Mouse (Mus musculus): ENCODE data around the gene Fam104a. TPM values are rescaled to one million over a fixed set of nuclear protein-coding genes. Genes with fewer than 3 reads are reported as not detected.

Fam104a gene
- polyA plus RNA-seq (2017; shearing (Covaris generic)): 10 to 100 TPM; 16.4 to 18.6 TPM

- peak; percentile 87 for ATAC-seq
These were observed at the start of gene Fam104a, which contains the start of gene D11Wsu47e for GRCm38 (mm10) chr11:113683957-113684706. Fam104a (minus strand) TSS chr11:113684155. D11Wsu47e (plus strand) TSS chr11:113684412.

- no peak for ATAC-seq
These were observed 48.1 kb upstream of the Fam104a start for GRCm38 (mm10) chr11:113731945-113732612.

- no peak for ATAC-seq
These were observed 46.9 kb upstream of the Fam104a start for GRCm38 (mm10) chr11:113730879-113731278.

GRCm38 (mm10) chr11:113729917-113730316, 46.0 kb upstream of the Fam104a start:
- ATAC-seq: no peak

- no peak for ATAC-seq
These were observed 45.3 kb upstream of the Fam104a start for GRCm38 (mm10) chr11:113729239-113729638.

DNA sequence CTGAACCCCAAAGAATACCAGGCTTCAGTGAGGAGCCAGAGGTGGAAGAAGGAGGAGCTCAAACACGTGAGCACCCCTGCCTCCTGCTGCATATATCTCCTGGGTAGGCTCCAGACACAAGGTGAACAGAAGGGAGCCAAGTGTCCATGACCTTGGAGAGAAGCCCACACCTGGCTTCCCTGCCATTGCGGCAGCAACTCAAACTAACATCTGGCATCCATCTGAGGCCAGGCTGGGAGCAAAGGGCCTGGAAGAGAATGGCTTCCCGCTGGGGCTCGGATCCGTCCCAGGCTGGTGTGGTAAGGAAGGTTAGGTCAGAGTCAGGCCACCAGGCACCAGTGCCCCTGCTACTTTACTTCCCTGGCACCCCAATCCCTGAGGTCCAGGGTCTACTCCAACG, 44.0 kb upstream of the Fam104a start:
- ATAC-seq: no peak

DNA sequence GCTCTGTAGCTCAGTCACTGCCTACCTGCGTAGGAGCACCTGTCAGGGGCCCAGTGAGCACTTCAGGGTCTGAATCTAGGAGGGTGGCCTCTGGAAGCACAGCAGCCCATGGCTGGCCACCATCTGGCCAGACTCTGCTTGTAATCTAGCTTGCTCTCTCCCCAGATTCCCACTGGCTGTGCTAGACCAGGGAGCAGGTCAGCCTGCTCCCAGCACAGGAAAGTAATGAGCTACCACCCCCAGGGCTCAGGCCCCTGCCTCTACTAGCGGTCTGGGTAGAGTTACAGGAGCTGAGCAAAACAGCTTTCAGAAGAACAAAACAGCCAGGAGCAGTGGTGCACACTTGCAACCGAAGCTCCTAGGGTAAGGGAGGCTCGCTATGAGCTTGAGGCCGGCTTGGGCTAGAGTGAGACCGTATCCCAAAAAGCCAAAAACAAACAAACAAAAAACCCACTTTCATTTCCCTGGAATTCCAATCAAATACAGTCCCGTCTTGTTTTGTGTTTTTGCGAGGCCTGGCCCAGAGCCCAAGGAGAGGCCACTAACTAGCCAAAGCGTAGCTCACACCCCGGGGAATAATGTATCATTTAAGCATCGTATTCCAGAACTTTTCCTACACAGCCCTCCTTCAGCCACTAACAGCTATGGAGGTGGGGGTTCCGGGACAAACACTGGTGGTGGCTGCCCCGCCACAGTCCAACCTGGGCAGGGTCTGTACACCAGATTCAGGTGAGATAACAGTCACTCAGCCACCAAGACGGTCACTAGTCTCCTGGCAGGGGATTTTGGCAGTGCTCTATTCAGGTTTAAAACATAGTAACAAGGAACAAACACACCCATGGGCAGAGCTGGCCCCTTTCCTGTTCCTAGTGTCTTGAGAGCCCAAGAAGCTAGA, 43.3 kb upstream of the Fam104a start:
- no peak for ATAC-seq

DNA sequence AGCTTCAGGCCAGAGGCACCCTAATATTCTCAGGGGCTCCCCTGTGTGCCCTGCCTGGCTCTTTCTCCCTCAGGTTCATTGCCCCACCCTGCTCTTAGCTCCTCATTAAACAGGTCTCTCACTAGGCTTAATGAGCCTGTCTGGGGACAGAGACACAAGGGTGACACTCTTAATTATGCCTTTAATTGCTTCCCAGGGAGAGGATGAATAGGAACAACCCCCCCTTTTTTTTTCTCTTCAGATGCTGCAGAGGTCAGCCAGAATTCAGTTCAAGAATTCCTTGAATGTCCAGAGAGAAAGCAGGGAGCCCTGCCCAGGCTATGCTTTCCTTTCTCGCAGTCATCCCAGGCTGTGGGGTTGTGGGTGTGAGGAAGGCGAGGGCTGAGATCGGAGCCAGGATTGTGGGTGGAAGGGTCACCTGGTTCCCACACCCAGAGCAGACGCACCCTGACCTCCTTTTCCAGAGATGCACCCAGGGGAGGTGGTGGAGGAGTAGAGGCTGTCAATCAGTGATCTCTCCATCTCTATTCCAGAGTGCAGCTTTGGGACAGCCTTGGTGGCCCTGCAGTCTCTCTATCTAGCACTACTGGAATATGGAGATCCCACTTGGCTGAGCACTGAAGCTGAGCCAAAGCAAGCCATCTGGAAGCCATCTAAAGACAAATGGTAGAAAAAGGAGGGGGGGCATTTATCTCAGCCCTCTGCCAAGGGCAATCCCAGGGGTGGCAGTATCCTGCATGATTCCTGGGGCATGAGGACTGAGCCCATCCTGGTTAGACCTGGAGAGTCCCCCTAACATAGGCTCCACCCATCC, 41.5 kb upstream of the Fam104a start:
- no peak for ATAC-seq

DNA sequence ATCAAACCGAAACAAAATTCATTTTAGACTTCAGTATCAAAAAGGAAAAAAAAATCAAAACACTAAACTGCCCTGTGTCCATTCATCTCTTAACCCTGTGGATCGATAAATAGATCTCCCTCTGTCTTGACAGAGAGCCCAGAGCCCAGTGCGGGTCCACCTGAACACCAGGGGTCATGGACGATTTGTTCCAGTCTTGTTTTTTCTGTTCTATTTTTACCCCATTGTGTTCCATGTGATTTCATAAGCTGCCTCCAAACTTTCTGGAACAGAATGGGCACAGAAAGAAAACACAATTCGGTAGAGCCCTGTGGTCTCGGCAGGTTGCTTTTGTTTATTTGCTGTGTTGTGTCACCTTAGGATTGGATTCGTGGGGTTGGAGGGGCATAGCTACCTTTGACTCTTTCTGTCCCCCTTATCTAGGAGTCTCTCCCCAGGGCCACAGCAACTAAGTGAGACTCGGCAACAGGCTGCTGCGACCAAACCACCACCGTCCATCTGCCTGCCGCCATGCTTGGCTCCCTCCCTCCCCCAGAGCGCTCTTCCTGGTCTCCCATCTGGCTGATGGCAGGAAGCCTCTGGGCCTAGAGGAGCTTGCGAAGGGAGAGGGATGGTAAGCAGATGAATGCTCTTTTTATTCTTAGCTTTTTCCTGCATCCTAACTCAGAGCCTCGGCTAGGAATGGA, 38.6 kb upstream of the Fam104a start:
- no peak for ATAC-seq

GRCm38 (mm10) chr11:113717767-113718424, 33.9 kb upstream of the Fam104a start:
- ATAC-seq: no peak

- no peak for ATAC-seq
These were observed 32.2 kb upstream of the Fam104a start for GRCm38 (mm10) chr11:113716132-113716531.

DNA sequence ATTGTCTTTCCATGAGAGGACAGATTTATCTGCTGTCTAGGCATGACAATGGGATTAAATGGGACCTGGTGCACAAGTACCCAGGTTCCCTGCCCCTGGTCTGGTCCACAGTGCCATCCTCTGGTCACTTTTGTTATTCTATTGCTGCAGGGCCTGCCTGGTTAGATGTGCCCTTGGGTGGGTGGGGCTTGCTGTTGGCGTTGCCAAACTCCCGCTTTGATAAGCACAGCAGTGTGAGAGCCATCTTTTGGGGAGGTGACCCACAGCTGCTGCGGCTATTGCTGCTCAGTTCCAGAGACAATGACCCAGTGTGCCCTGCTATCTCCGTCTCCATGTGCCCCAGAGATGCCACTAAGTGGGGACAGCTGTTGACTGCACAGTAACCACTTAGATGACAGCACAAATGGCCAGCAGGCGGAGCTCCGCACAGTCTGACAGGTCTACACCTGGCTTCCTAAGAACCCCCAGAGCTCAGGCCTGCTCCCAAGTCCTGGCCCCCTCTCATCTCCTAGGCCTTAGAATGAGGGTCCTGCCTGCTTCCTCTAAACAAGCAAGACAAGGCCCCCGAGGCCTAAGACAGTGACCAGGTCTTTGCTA, 31.2 kb upstream of the Fam104a start:
- ATAC-seq: no peak

DNA sequence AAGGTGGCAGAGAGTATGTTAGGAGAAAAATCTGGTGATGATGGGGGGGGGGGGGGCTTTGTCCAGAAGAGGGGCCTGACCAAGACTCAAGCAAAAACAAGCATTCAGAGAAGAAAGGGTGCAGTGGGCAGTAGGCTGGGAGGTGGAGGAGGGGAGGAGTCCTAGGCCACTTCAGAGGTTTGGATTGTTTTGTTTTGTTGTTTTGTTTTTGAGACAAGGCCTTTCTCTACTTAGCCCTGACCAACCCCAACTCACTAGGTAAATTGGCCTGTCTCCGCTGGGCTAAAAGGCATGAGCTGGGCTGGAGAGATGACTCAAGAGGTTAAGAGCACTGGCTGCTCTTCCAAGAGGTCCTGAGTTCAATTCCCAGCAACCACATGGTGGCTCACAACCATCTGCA, 27.1 kb upstream of the Fam104a start:
- ATAC-seq: no peak

GRCm38 (mm10) chr11:113710257-113710777, 26.4 kb upstream of the Fam104a start:
- no peak for ATAC-seq

DNA sequence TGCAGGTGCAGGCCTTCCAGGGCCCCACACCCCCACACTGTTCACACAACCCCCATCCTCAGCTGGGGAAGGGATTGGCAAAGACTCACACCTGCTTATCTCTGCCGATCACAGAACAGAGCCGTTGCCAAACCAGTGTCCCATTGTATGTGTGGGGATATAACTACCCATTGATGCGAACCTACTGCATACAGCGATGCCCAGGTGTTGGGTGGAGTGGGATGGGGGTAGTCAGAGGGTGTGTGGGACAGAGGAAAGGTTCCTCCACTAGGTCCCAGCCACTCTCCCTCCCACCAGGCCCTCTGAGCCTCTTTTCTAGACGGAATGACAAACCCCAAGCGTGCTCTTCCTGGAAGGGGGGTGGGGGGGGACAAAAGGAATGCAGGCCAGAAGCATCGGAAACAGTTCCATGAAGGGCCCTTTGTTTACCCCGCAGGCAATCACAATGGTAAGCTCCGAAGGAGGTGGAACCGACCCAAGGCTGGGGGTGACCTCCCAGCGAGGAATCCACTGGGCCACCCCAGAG, 25.8 kb upstream of the Fam104a start, which contains the start of gene Cpsf4l:
Cpsf4l (minus strand) TSS at position 287 of the 526 bp plus-strand sequence.
- no peak for ATAC-seq

GRCm38 (mm10) chr11:113709272-113709671, 25.3 kb upstream of the Fam104a start:
- no peak for ATAC-seq

DNA sequence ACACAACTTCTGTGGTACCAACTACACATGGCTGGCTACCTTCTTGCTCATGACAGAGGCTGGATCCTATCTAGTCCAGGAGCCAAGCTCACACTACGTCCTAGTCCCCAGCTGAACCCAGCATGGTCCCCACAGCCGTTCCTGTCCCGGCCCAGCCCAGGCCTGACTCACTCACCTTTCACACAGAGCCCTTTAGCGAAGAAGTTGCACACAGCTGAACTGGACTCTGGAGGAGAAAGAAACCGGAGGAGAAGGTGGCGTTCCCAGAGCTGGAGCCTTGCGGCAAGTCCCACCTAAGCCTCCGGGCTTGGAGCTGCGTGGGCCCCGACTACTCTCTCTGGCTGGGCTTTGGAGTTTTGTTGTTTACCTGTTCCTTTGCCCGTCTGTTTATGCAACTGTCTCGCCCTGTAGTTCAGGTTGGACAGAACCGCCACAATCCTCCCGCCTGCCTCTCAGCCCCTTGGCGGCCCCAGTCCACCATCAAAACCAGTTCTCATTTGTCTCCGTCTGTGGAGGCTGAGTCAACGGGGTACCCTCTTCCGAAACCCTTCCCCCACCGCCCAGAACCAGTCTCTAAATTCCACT, 24.8 kb upstream of the Fam104a start:
- no peak for ATAC-seq

GRCm38 (mm10) chr11:113705966-113706652, 22.2 kb upstream of the Fam104a start:
- ATAC-seq: no peak

DNA sequence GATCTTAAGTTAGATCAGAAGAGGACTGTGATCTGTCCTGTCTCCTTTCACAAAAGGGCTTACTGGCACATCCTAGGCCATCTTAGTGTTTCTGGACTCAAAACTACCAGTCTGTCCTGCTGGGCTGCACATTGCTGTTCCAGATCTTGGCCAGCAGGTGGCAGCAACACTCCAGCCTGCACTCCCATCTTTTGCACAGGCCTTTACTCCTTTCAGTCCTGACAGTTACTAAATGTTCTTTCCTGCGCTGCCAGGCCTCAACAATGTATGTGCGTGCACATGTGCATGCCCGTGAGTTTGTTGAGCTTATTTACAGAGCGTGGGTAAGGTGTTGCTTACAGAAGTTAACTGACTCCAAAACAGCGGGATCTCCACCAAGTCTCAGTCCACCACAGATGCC, 19.8 kb upstream of the Fam104a start:
- peak; percentile 72 for ATAC-seq

Measured in activated CD4-positive, CD25-positive, alpha-beta regulatory T cell, adult 4 months (primary cell).